Mouse (Mus musculus): ENCODE measurements around the gene Fa2h.
A peak's percentile ranks its signal among the peaks of the same experiment; 100 is the strongest.
"Not testable (repeated sequence)": the region's sequence is repeated elsewhere in the genome, so short reads cannot be mapped to it uniquely, and the experiment has no call there.

Fa2h gene

DNA sequence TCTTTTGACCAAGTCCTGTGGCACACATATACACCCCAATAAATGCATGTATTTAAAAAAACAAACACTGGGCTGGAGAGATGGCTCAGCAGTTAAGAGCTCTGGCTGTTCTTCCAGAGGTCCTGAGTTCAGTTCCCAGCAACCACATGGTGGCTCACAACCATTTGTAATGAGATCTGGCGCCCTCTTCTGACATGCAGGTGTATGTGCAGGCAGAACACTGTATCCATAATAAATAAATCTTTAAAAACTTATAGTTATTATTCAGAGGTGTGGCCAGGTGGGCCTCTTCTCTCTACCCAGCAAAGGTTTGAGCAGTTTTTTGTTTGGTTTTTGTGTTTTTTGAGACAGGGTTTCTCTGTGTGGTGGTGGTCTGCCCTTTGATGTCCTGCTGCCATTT is 34.7 kb downstream of the Fa2h start:
- DNase-seq (ENCODE audit: low spot score) = no peak

- DNase-seq (ENCODE audit: low spot score) = no peak
Observed at GRCm38 (mm10) chr8:111357433-111357832, 36.2 kb downstream of the Fa2h start.

DNA sequence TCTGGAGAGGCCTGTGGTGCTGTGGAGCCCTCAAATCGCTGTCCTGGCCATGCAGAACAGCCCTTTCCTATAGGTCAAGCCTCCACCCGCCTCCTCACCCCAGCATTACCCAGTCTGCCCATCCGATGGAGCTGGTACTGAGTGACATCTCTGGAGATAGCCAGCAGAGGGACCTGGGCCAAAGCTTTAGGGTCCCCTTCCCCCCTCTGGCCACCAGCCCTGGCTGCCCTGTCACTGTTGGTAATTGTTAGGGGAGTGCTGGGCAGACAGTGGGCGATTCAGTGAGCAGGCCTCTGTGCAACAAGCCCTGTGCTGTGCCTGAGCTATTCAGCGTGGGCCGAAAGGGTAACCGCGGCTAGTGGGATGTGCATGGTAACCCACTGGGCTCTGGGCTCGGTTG is 40.1 kb downstream of the Fa2h start:
- no peak for DNase-seq (ENCODE audit: low spot score)

- DNase-seq (ENCODE audit: low spot score) = no peak
Observed at GRCm38 (mm10) chr8:111352289-111352688, 41.3 kb downstream of the Fa2h start.

DNA sequence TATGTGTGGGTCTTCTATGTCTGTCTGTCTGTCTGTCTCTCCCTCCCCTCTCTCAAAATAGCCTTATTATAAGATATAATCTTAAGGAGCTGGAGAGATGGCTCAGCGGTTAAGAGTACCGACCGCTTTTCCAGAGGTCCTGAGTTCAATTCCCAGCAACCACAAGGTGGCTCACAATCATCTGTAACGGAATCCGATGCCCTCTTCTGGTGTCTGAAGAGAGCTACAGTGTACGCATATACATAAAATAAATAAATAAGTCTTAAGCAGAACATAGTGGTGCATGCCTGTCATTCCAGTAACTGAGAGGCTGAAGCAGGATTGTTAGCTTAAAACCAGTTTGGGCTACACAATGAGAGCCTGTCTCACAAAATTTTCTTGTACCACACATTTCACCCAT is 43.0 kb downstream of the Fa2h start:
- DNase-seq (ENCODE audit: low spot score) = no peak

DNA sequence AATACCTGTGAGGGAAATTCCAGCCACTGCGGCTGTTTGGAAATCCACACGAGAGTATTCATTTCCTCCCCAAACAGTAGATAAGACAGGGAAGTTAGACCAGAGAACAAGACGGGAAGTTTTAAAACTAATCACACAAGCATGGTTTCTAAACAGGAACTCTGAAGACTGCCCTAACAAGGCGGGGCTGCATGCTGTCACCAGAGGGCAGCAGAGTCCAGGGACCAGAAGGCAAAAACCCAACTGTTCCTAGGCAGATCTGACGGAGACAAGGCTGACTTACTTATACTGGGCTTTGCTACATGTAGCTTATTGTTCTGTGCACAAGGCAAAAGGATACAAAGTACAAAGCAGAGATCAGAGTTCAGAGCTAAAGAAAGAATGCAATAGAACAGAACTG is 50.4 kb downstream of the Fa2h start:
- peak; percentile 70 for DNase-seq (ENCODE audit: low spot score)

- no peak for DNase-seq (ENCODE audit: low spot score)
Observed at GRCm38 (mm10) chr8:111340186-111340585, 53.4 kb downstream of the Fa2h start.

GRCm38 (mm10) chr8:111338370-111339208 is 55.0 kb downstream of the Fa2h start:
- no peak for DNase-seq (ENCODE audit: low spot score)

DNA sequence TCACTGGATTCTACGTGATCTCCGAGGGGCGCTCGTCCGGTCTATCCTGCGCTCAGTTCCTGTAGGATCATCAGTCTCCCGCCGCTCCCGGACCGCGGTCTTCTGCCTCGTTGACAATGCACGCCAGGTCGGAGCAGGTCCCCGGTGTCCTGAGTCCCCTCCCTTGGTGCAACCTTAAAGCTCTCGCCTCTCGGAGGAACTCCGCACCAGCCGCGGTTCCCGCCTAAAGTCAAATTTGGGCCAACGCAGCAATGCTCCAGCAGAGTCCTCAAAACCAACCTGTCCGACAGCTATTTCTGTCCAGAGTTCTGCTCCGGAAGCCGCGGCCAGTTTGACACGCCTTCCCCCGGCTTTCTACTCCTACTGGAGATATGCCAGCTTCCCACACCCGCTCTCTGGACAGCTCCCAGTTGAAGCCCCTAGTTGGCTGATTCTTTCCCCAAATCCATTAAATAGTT is 55.7 kb downstream of the Fa2h start, which contains the start of gene Mlkl:
Mlkl (minus strand) TSS at position 288 of the 458 bp plus-strand sequence.
- peak; percentile 66 for DNase-seq (ENCODE audit: low spot score)

DNA sequence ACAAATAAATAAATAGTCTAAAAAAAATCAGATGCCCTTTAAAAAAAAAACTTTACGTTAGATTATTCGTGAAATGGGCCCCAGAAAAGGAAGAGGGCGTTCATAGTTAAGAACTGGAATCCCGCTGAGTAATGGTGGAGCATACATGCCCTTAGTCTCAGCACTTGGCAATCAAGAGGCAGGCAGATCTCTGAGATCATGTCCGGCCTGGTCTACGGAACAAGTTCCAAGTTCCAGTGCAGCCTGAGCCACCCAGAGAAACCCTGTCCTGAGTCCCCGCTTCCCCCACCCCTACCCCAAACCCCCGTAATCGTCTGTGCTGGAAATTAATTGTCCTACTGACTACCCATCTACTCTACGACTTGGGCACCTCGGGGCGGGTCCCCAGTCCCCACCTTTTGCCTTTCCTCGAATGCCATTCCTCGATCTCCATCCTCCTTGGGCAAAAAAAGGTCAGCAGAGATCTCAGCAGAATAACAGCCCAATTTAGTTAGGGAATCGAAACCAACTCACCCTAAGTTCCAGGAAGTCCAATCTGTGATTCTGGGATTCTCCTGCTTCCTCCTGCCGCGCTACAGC is 56.2 kb downstream of the Fa2h start:
- no peak for DNase-seq (ENCODE audit: low spot score)

GRCm38 (mm10) chr8:111336692-111337091 is 56.9 kb downstream of the Fa2h start:
- no peak for DNase-seq (ENCODE audit: low spot score)

DNA sequence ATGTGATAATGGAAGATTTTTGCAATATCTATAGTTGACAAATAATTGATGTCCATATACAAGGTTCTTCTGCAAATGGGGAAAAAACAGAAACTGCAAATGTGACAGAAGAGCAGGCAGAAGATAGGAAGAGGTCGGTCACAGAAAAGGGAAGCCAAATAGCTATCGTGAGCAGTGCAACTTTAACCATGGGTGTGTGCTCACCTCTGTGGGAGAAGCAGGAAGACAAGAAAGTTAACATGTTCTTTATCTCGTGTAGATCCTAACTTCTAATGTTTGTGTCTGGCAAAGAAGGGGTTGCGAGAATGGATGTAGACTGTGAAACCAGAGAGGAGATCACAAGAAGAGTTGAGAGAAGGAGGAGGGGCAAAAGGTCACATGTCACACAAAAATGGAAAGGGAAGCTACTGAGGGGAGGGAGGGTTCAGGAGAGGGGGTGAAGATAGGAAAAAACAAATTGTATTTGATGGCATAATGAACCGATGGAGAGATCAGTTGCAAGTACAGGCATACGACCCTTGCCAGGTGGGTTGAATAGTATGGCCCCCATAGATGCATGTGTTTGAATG is 68.3 kb downstream of the Fa2h start:
- no peak for DNase-seq (ENCODE audit: low spot score)

GRCm38 (mm10) chr8:111314729-111315128 is 78.9 kb downstream of the Fa2h start:
- no peak for DNase-seq (ENCODE audit: low spot score)

DNA sequence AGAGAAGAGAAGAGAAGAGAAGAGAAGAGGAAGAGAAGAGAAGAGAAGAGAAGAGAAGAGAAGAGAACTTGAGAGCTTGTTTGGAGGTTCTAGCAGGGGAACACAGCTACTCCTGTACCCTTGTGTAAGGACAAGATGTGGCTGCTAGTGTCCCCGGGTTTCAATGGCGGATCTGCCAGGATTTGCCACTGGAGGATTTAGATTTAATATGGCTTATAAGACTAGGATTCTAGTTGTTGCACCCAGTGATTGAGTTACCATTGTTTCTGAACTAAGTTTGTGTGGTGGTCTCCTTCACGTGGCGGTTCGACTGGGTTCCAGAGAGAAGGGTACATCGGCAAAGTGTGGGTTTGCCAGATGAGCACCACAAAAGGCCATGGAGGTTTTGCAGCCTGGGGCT is 79.7 kb downstream of the Fa2h start:
- DNase-seq (ENCODE audit: low spot score) = not testable (repeated sequence)

- peak; percentile 38 for DNase-seq (ENCODE audit: low spot score)
Observed at GRCm38 (mm10) chr8:111312758-111313162, 80.9 kb downstream of the Fa2h start.

GRCm38 (mm10) chr8:111310006-111310405 is 83.6 kb downstream of the Fa2h start:
- DNase-seq (ENCODE audit: low spot score) = not testable (repeated sequence)

DNA sequence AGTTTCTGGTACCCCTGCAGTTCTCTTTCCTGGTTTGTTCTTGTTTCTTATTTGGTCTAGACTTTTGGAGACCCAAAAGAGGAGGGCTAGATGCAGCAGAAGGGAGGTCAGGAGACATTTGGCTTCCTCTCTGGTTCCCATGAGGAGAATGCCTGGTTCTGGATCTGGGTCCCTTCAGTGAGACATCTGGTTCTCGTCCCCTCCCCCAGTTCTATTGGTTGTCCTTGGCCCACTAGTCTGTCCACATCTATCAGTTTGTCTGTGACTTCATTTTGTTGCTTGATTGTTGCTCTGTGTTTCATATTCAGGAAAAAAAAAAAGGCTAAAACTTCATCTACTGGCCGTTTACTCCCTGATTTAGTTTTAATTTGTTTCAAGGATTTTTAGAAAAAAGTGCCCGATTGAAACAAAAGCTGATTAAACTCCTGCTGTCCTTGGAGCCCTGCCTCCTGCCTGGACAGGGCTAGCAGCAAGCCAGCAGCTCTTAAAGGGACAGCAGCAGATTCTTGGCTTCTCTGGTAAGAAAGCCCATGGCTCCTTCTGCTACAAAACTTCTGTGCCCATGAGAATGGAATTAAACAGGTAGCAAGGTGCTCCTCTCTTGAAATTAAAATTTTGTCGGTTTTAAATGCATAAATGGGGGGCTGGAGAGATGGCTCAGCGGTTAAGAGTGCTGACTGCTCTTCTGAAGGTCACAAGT is 88.4 kb downstream of the Fa2h start:
- peak; percentile 74 for DNase-seq (ENCODE audit: low spot score)

GRCm38 (mm10) chr8:111304359-111304758 is 89.3 kb downstream of the Fa2h start:
- DNase-seq (ENCODE audit: low spot score) = no peak

- DNase-seq (ENCODE audit: low spot score) = peak; percentile 21
Observed at GRCm38 (mm10) chr8:111303076-111303803, 90.4 kb downstream of the Fa2h start.

GRCm38 (mm10) chr8:111300597-111301546 is 92.8 kb downstream of the Fa2h start:
- DNase-seq (ENCODE audit: low spot score) = peak; percentile 29
